Mouse (Mus musculus) spleen, adult 2 months (tissue): ENCODE data around the gene Dock10.

Experiments
- CTCF ChIP-seq: fragments of 200-500 bp; IDR thresholded peaks from 2 replicates; pipeline ENCODE4 v1.5.1; 2011; ENCODE audit warnings: mild to moderate bottlenecking, inconsistent platforms; ENCODE audit not compliant: insufficient read depth, insufficient read length, insufficient replicate concordance; ENCODE audit errors: extremely low read depth
- POLR2A ChIP-seq: fragments of 200-500 bp; IDR thresholded peaks from 2 replicates; pipeline ENCODE4 v1.6.1; 2011; ENCODE audit warnings: low read depth, low read length, inconsistent platforms

GRCm38 (mm10) chr1:80661506-80662402, 96.6 kb downstream of the Dock10 start:
- TF ChIP-seq CTCF (no peak), POLR2A (no peak)
